Mouse (Mus musculus) heart, adult 9 months (tissue): ENCODE measurements around the gene Blnk.

ENCODE experiments used
- DNase-seq, 2 experiments: peaks; one replicate each; pipeline ENCODE4 v3.0.0; 2022; ENCODE audit warnings: low spot score in 2 of 2

Blnk gene

DNA sequence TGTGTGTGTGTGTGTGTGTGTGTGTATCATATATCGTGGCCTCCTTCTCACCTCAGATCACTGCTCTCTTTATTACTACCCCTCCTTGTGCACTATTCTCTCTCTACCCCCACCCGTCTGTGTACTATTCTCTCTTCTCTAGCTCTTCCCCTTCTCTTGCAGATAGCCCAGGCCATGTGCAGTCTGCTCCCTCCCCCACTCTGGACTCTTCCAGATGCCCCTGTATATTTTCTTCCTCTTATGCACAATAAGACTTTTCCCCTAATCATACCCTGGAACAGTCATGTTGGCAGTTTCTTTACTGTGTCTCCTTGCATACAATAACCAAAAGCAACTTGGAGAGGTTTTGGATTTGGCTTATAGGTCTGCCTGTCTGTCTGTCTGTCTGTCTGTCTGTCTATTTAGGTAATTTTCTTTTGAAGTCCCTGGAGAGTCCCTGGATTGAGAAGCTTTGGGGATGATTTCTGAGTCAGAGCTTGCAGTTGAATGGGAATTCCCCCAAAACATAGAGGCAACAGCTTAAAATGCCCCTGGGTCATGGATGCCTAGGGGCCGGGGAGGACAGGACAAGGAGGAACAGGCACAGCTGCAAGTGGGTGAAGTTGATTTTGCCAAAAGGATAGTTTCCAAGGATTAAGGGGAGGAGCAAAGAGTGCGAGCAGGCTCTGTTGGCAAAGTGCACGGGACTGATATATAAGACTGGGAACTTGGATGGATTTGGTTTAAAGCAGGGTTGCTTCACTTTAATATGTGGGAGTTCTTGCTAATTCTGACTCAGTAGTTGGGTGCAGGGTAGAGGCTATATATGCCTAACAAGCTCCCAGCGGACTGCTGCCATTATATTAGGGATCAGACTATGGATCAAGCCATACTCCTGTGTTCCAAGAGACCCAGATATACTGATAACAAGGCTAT lies 29.1 kb downstream of the Blnk start:
- DNase-seq, result no peak

DNA sequence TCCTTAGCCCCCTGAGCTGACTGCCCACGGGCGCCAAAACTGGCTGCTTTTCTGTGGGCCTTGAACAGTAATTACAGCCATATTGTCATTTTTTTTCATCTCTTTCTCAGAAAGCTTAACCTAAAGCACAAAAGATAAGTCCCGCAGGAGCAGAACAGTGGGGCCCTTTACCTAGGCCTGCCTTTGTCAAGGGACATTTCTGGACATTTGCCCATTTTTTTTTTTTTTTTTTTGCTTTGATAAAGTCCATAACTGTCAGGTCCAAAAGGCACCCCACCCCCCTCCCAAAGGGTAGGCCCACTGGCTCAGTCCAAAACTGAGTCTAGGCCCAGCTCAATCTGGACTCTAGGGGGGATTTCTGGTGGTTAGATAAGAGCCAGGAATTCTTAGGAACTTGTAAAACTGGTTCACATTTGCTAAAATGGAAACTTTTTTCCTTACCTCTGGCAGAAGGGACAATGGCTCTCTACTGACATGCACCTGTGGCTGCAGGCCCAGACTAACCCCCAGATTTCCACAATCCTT lies 29.9 kb downstream of the Blnk start:
- DNase-seq, result no peak

DNA sequence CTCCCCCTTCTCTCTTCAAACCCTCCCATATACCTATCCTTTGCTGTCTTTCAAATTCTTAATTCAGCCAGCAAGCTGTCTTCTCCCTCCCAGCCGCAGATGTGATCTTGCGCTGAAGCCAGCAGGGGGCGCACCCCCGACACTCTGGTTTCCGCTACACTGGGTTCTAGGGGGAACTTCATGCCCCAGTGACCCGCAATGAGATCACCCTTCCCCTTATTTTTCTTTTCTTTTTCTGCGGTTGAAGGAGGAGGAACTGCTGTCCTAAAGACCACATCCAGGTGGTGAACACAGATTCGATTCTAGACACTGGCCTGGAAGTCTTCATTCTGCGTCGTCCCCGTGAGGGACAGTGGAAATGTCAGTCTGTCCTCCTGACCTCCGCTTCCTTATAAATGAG lies 31.3 kb downstream of the Blnk start:
- peak; percentile 29 for DNase-seq

DNA sequence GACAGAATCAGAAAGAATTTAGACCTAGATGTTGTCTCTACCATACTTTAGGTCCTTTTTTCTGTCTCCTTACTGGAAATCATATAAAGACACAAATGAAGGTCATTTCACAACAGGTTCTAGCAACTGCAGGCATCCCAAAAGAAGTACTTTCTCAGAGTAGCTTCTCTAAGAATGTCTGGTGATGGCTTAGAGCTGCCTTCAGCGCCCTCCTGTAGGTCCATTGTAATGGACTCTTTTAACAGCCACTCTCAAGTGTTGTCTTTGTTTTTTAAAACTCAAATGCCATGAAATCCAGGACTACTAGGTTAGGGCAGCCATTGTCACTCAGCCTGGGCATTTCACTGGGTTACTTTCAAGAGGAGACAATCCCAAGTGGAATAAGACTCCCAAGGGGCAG lies 35.4 kb downstream of the Blnk start:
- DNase-seq, result no peak

DNA sequence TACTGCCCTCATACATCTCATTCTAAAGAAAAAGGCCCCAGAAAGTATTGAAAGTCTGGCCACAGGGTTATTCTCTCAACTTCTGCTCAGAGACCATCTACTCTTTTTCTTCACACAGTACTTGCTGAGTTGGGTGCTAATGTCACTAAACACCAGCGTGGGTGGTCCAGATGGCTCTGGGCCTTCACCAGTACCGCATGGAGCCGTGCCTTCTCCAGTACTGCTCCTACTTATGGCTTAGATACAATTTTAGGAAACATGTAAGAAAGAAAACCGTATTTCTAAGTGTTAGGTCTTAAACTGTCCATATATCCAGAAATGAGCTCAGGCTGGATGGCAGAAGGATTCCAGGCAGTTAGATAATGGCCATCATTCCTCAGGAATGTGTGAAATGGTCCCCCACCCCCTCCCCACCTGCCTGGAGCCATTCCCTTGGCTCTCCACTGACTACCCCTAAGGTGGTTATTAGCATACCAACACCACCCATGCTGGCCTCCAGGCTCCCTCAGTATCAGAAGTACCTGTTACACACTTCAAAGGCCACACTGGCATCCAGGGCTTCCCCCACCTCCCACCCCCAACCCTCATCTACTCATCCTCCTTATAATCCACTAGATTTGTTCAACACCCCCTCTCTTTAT lies 47.3 kb downstream of the Blnk start:
- no peak for DNase-seq

DNA sequence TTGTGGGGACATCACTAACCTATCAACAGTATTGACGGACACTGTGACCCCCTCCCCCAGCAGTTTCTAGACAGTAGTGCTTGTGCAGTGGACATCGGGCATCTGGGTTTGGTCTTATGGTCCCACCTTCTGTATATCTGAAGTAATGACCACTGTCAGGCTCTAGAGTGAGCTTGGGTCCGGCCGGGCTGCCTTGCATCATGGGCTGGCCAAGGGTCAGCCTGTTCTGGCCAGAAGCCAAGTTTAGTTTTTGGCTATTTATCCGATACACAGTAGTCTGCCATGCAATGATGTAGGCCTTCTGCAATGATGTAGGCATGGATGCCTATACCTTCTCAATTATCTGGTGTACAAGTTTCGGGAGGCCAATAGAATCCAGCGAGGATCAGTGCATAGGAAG lies 50.8 kb downstream of the Blnk start:
- no peak for DNase-seq

DNA sequence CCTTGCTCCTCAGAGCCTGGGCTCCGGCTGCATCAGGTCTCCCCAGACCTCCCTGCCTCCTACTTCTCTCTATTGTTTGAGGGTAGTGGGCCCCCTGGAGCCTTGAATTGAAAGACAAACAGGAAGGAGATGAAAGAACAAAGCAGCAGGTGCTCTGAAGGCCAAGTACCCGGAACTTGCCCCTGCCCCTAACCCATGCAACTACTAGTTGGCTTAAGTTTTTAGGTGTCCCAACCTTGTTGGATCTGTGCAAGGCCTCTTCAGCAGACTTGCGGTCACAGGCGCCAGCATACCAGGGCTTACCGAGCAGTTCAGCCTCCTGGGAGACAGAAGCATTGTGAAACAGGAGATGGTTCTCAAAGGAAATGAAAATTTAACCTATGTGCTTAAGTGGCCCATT lies 58.3 kb downstream of the Blnk start:
- DNase-seq, result no peak

DNA sequence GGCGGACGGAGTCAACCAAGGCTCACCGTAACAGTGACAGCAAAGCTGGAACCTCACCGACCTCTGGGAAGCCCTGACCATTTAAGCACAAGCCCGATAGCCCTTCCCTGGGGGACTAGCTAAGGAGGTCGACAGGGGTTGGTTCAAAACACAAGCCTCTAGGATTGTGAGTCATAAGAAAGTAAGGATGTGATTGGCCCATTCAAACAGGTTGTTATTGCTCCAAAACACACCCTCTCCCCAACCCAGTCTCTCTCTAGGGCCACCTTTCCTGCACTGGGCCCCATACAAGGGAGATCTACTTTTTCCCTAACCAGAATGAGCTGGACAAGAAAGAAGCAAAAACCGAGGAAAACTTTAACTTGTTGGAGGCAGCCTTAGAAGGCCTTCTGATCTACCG lies 59.0 kb downstream of the Blnk start:
- no peak for DNase-seq

DNA sequence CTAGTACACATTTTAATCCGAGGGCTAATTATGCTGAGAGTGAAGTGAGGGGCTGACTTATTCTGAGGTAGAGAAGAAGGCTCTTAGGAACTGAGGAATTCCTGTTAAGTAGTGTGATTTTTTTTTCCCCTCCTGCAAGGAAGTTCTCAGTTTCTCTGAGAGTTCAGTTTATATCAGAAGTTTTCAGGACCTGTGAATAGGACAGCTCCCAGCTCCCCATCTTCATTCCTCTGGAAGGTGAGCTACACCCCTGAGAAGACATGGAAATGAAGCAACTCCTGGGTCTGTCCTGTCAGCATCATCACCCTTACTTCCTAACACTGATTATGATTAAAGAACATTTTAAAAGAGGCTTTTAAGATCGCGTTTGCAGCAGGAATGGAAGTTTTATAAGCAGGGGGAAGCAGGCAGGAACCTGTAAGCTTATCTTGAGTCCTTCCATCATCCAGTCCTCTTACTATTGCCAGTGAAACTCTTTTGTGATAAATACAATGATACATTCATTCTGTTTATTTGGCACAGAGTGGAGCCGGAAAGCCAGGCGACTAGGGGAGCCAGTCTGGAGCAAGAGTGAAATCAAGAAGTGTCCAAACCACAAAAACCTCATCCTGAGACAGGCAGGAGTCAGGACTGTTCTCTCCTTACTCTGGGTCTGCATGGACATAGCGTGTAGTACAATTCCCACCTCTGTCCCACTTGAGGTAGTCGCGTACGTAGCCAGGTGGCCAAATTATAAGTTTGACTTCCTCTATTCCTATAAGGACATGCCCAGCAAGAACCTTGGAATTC lies 62.6 kb downstream of the Blnk start:
- DNase-seq, result no peak

DNA sequence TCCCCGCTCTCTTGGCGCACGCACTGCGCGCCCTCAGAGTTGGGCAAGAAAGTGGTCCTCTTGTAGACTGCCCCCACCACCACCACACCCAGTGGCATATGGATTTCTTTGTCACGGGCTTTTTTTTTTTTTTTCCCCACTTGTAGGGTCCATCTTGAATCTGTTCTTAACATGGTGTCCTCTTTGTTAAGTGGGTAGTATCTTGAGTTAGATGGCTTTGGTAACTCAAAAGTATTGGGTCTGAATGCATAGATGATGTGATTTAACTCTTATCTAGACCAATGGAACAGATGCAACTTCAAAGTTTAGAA lies 99.0 kb downstream of the Blnk start:
- no peak for DNase-seq

DNA sequence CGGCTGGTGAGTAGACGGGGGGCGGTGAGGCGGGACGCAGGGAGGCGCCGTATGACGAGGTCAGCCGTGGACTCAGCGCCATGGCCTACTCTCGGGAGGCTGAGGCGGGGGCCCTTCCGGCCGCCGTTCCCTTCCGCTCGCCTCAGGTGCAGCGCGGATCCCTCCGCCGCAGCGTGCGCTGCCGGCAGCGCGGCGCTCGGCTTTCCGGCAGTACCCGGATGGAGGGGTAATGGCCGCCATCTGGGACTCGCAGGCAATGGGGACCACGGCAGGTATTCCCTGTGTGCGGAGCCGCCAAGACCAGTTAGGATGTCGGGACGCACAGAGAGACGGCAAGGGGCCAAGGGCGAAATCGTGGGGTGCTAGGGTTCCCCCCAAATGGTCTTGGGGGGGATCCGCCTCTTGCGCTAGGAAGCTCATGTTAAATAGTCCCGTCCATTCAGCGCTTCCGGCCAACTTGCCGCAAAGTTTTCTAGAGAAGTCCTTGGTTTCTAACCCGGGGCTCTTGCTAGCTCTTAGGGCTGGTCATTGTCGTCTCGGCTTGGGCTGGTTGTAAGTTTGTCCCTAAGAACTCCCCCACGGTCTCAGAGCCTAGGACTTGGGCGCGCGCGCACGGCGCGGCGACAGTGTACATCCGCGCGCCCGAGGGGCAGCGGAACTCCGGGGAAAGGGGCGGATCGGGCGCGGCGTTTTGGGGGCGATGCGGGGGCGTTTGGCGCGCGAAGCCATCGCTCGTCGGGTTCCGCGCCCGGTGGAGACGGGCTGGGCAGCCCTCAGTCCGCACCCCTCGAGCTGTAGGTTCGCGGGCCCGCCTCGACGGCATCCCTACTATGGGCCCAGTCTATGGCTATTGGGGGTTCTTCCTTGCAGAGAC lies 99.6 kb downstream of the Blnk start, which contains the start of gene Zfp518a:
TSS of gene Zfp518a (plus strand) at position 187 of the 874 bp plus-strand sequence.
- DNase-seq, result peak; percentile 79 to 87

DNA sequence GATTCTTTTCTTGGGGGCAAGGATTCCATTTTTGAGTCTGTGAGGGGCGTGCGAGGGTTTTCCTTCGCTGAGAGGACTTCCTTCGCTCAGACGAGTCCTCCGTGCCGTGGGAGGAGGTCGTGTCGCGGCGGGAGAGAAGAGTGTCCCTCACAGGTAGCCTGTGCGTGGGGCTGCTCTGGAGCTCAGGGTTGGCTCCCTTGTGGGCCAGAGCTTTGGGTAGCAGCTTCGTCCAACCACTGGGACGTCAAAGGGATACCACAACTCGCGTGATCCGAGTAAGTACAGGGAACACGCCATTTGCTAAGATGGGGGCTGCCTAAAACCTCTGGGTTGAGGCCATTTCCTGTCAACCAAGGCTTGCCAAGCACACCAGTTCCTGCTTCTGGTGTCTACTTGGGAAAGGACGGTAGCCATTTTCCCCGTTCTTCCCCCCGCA lies 100.2 kb downstream of the Blnk start:
- DNase-seq, result no peak

DNA sequence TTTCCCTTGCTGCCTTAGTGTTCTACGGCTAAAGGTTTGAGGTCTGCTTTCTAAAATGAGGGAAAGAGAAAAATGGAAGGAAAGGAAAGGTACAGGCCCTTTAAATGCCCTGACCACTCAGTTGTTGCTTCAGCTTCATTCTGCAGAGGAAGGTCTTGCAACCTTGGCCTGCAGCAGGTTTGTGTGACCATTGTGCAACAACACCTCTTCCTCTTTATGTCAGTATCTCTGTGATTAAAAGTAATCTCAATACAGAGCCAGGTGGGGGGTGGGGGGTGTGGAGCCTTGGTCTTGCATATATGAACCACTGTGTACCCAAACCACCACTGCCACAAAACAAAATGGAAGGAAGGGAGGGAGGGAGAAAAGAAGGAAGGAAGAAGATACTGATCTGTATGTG lies 105.4 kb downstream of the Blnk start:
- no peak for DNase-seq

DNA sequence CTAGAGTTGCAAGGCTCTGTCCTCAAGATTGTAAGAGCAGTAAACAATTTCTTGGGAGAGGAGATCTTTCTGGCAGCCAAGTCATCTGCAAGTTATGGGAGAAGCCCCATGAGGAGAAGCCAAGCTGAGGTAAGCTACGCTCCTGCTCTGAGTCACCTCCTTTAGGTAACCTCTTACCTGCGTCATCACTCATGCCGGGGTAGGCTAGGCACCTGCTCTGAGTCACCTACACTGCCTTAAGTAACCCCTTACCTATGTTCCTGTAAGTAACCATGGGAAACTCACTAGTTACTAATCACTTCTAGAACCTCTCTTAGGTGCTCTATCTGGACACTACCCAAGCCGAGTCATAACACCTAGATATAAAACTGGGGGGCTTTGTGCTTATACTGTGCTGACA lies 112.6 kb downstream of the Blnk start:
- DNase-seq, result no peak
